ENCODE assay signal across 8 mouse cellular contexts in genomic region chr6:72535165-72535564, GRCm38 (mm10). TPM values are rescaled to one million over a fixed set of nuclear protein-coding genes. Genes with fewer than 3 reads are reported as not detected.
DNase-seq lines count a peak whose midpoint lies in the region; TF ChIP-seq lines count a peak whose summit lies in the region.

No protein-coding gene starts in this region.

- TF ChIP-seq CTCF in cerebellum, adult 2 months (IDR thresholded peaks at IDR 0.05; ENCODE audit: borderline replicate concordance, insufficient read depth, low read depth, low read length) = peak; percentile 75; the same call in 1 of the 2 replicates

- WGBS in cerebellum, adult 2 months = 5% methylated on average over 9 of the region's 9 CpGs
- 4% methylated on average over 9 of the region's 9 CpGs for WGBS in hindbrain, embryonic 10.5 days

- TF ChIP-seq POLR2A in cerebellum, adult 2 months (IDR thresholded peaks at IDR 0.05; ENCODE audit: borderline replicate concordance, insufficient read depth, low read length) = no peak

- peak; percentile 84 for DNase-seq in MN1 (ENCODE audit: low spot score)
- DNase-seq in cerebellum, adult 2 months = peak; percentile 65 to 79
- DNase-seq in forelimb bud, embryonic 11.5 days (ENCODE audit: low read depth, low spot score) = peak; percentile 76
- peak; percentile 84 for DNase-seq in hindbrain, embryonic 10.5 days (ENCODE audit: low spot score)
- peak; percentile 70 to 89 for DNase-seq in layer of hippocampus, postnatal 25 days (ENCODE audit: extremely low spot score in 1 of 2, low spot score in 1 of 2)
- peak; percentile 85 to 91 for DNase-seq in lung, postnatal 4 days
- DNase-seq in right cerebral cortex, postnatal 14 days = peak; percentile 81
- peak; percentile 91 for DNase-seq in urinary bladder, postnatal 25 days (ENCODE audit: low spot score)

- no peaks in the 10 kb centered on the region for H3K9me3 ChIP-seq in hindbrain, embryonic 10.5 days

- no peaks in the 10 kb centered on the region for H3K36me3 ChIP-seq in hindbrain, embryonic 10.5 days

- no peaks in the 10 kb centered on the region for H3K4me1 ChIP-seq in cerebellum, adult 2 months (ENCODE audit: control insufficient read depth, insufficient read depth, low read length)
- H3K4me1 ChIP-seq in hindbrain, embryonic 10.5 days (replicated peaks) = peaks cover 29% of the 10 kb centered on the region

- no peak overlapping the region for H3K4me3 ChIP-seq in cerebellum, adult 2 months (replicated peaks; ENCODE audit: insufficient read depth, low read depth, low read length)
- peak overlapping the region; percentile 32 for H3K4me3 ChIP-seq in hindbrain, embryonic 10.5 days

- no peak overlapping the region for H3K27ac ChIP-seq in cerebellum, adult 2 months (ENCODE audit: insufficient read depth, low read length)
- peak overlapping the region; percentile 53; the same call in 1 of the 2 replicates for H3K27ac ChIP-seq in hindbrain, embryonic 10.5 days

- H3K27me3 ChIP-seq in cerebellum, adult 2 months (ENCODE audit: control insufficient read depth, insufficient read depth, low read length) = no peaks in the 10 kb centered on the region
- H3K27me3 ChIP-seq in hindbrain, embryonic 10.5 days (ENCODE audit: insufficient read depth, poor library complexity, severe bottlenecking) = no peaks in the 10 kb centered on the region

RNA-seq across cellular contexts. Expression of gene Capg, which starts 9.0 kb away (rescaled TPM):
- polyA plus RNA-seq in cerebellum, adult 2 months (2012; rRNA removed) = 3.6 and 4.8 TPM in 2 replicates
- polyA plus RNA-seq in hindbrain, embryonic 10.5 days (2016; fragmentation: Nextera tagmentation; extraction: Ambion mirVana) = 13.4 and 14.1 TPM in 2 replicates
- total RNA-seq in layer of hippocampus, postnatal 25 days (2021) = 1 to 10 TPM; 3.5 to 4.0 TPM

RNA-seq across cellular contexts. Expression of gene Sh2d6, which starts 13.7 kb away (rescaled TPM):
- 0.78 and 0.79 TPM in 2 replicates for polyA plus RNA-seq in cerebellum, adult 2 months (2012; rRNA removed)
- polyA plus RNA-seq in hindbrain, embryonic 10.5 days (2016; fragmentation: Nextera tagmentation; extraction: Ambion mirVana) = 0.15 and 0.21 TPM in 2 replicates
- total RNA-seq in layer of hippocampus, postnatal 25 days (2021) = 1 to 10 TPM in 1 of 2 experiments, under 1 TPM in 1; 0.62 to 1.3 TPM
